Mouse (Mus musculus) cortical plate, adult 2 months (tissue): ENCODE data around the gene Ddx11.

ENCODE experiments used
- CTCF ChIP-seq: fragments of 200-500 bp; IDR thresholded peaks from 2 replicates; pipeline ENCODE4 v1.5.1; 2011; ENCODE audit warnings: mild to moderate bottlenecking, control low read depth, low read length; ENCODE audit not compliant: insufficient read depth; ENCODE audit errors: extremely low read depth
- POLR2A ChIP-seq: fragments of 200-500 bp; IDR thresholded peaks from 2 replicates; pipeline ENCODE4 v1.6.1; 2011; ENCODE audit warnings: mild to moderate bottlenecking, low read length, control low read depth; ENCODE audit not compliant: insufficient read depth; ENCODE audit errors: extremely low read depth

DNA sequence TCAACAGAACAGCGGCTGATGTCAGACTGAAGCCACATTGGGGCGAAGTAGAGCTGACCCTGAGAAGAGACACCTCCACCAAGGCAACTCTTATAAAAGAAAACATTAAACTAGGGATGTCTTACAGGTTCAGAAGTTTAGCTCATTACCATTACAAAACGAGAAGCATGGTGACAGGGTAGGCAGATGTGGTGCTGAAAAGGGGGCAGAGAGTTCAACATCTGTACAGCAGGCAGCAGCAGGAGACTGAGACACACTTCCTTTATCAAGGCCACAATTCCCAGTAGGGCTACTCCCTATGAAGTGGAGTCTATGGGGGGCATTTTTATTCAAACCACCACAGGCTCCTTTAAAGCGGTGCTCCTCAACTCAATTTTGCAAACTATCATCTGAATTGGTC lies 15.1 kb upstream of the Ddx11 start:
- TF ChIP-seq POLR2A (no peak), CTCF (no peak)
